Mouse (Mus musculus) lung, postnatal 0 days (tissue): ENCODE data around the gene Cbl.

ENCODE experiments used
- CTCF ChIP-seq: IDR thresholded peaks from 2 replicates; pipeline ENCODE4 v1.5.1; 2016; ENCODE audit warnings: antibody characterized with exemption, mild to moderate bottlenecking
- EP300 ChIP-seq: IDR thresholded peaks from 2 replicates; pipeline ENCODE4 v1.6.1; 2016; ENCODE audit warnings: antibody characterized with exemption, mild to moderate bottlenecking, control low read depth

DNA sequence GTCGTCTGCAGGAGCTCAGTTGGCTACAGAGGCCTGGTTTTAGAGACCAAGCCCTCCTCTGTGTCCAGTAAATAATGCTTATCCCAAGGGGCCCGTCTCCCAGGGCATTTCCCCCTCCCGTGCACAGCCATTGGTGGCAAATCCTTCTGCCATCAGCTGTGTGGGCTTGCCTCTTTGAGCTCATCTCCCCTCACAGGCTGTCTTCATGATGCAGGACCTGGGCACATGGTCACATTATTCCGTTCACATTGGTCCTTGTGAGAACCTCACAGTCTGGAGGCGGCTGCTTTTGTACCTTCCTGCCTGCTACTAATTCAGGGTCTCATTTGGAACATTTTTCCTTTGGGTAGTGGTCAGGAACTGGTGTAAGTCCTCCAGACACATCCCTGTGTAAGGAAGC is 91.9 kb downstream of the Cbl start:
- no peak for TF ChIP-seq CTCF
- no peak for TF ChIP-seq EP300
